Mouse (Mus musculus): Measurements from ENCODE around the gene Clec2l.
"Not testable (repeated sequence)": the region's sequence is repeated elsewhere in the genome, so short reads cannot be mapped to it uniquely, and the experiment has no call there.

Clec2l gene

GRCm38 (mm10) chr6:38670488-38670887, 7.6 kb downstream of the Clec2l start:
- not testable (repeated sequence) for DNase-seq (ENCODE audit: extremely low spot score)

- DNase-seq (ENCODE audit: extremely low spot score): no peak
Observed at GRCm38 (mm10) chr6:38671270-38671669, 8.4 kb downstream of the Clec2l start.

- no peak for DNase-seq (ENCODE audit: extremely low spot score)
Observed at GRCm38 (mm10) chr6:38672011-38672410, 9.1 kb downstream of the Clec2l start.

- no peak for DNase-seq (ENCODE audit: extremely low spot score)
Observed at GRCm38 (mm10) chr6:38676217-38676616, 13.3 kb downstream of the Clec2l start.

- no peak for DNase-seq (ENCODE audit: extremely low spot score)
Observed at GRCm38 (mm10) chr6:38676723-38677122, 13.9 kb downstream of the Clec2l start.

GRCm38 (mm10) chr6:38677629-38678028, 14.8 kb downstream of the Clec2l start:
- DNase-seq (ENCODE audit: extremely low spot score): no peak

- no peak for DNase-seq (ENCODE audit: extremely low spot score)
Observed at GRCm38 (mm10) chr6:38682532-38682931, 19.7 kb downstream of the Clec2l start.

- no peak for DNase-seq (ENCODE audit: extremely low spot score)
Observed at GRCm38 (mm10) chr6:38687216-38687615, 24.3 kb downstream of the Clec2l start.

GRCm38 (mm10) chr6:38688841-38689240, 26.0 kb downstream of the Clec2l start:
- DNase-seq (ENCODE audit: extremely low spot score): no peak

- DNase-seq (ENCODE audit: extremely low spot score): no peak
Observed at GRCm38 (mm10) chr6:38690615-38691014, 27.7 kb downstream of the Clec2l start.

GRCm38 (mm10) chr6:38691052-38691451, 28.2 kb downstream of the Clec2l start:
- DNase-seq (ENCODE audit: extremely low spot score): no peak

- DNase-seq (ENCODE audit: extremely low spot score): no peak
Observed at GRCm38 (mm10) chr6:38692556-38692955, 29.7 kb downstream of the Clec2l start.

- peak; percentile 76 for DNase-seq (ENCODE audit: extremely low spot score)
Observed at GRCm38 (mm10) chr6:38695380-38696054, 32.6 kb downstream of the Clec2l start.

GRCm38 (mm10) chr6:38696570-38696969, 33.7 kb downstream of the Clec2l start:
- DNase-seq (ENCODE audit: extremely low spot score): no peak

- no peak for DNase-seq (ENCODE audit: extremely low spot score)
Observed at GRCm38 (mm10) chr6:38698233-38698889, 35.5 kb downstream of the Clec2l start.

GRCm38 (mm10) chr6:38701421-38701820, 38.6 kb downstream of the Clec2l start:
- DNase-seq (ENCODE audit: extremely low spot score): no peak

GRCm38 (mm10) chr6:38702810-38703399, 40.0 kb downstream of the Clec2l start:
- no peak for DNase-seq (ENCODE audit: extremely low spot score)

- DNase-seq (ENCODE audit: extremely low spot score): no peak
Observed at GRCm38 (mm10) chr6:38703526-38703925, 40.7 kb downstream of the Clec2l start.

GRCm38 (mm10) chr6:38704264-38704984, 41.6 kb downstream of the Clec2l start:
- no peak for DNase-seq (ENCODE audit: extremely low spot score)

- no peak for DNase-seq (ENCODE audit: extremely low spot score)
Observed at GRCm38 (mm10) chr6:38710449-38710848, 47.6 kb downstream of the Clec2l start.

- DNase-seq (ENCODE audit: extremely low spot score): no peak
Observed at GRCm38 (mm10) chr6:38713957-38714898, 51.4 kb downstream of the Clec2l start.

Data from embryo, embryonic 9.5 days (tissue).